Mouse (Mus musculus): ENCODE results near the gene Wdr64. TPM values are rescaled to one million over a fixed set of nuclear protein-coding genes. Genes with fewer than 3 reads are reported as not detected.

Wdr64 gene
- not detected in 2 replicates for polyA plus RNA-seq (2016; fragmentation: Nextera tagmentation; extraction: Ambion mirVana)

- no peak within 1 kb of the TSS for H3K9ac ChIP-seq (replicated peaks)
- no peaks in the 10 kb centered on the region for H3K4me1 ChIP-seq (replicated peaks)
- H3K36me3 ChIP-seq: no peaks in the 10 kb centered on the region
- H3K9me3 ChIP-seq: no peaks in the 10 kb centered on the region
- H3K4me3 ChIP-seq (replicated peaks): no peak within 1 kb of the TSS
- H3K4me2 ChIP-seq: no peak within 1 kb of the TSS
- ATAC-seq (ENCODE audit: insufficient number of reproducible peaks, insufficient read depth, low FRiP score, low TSS enrichment, low read depth): no peak
- WGBS: 89% methylated on average over 1 of the region's 1 CpGs
- H3K27me3 ChIP-seq: no peaks in the 10 kb centered on the region
- no peak within 1 kb of the TSS for H3K27ac ChIP-seq
Observed at GRCm38 (mm10) chr1:175698293-175698692, at the start of gene Wdr64. Wdr64 (plus strand) TSS chr1:175698593.

- 93% methylated on average over 4 of the region's 4 CpGs for WGBS
- no peak for ATAC-seq (ENCODE audit: insufficient number of reproducible peaks, insufficient read depth, low FRiP score, low TSS enrichment, low read depth)
- no peak overlapping the region for H3K9ac ChIP-seq (replicated peaks)
Observed at GRCm38 (mm10) chr1:175648615-175649014, 49.8 kb upstream of the Wdr64 start.

GRCm38 (mm10) chr1:175659900-175660299, 38.5 kb upstream of the Wdr64 start:
- no peak overlapping the region for H3K27ac ChIP-seq
- no peak overlapping the region for H3K4me3 ChIP-seq (replicated peaks)
- 94% methylated on average over 4 of the region's 4 CpGs for WGBS
- H3K4me1 ChIP-seq (replicated peaks): no peaks in the 10 kb centered on the region
- no peaks in the 10 kb centered on the region for H3K9me3 ChIP-seq
- peaks cover 5% of the 10 kb centered on the region; the same call in 1 of the 2 replicates for H3K36me3 ChIP-seq
- ATAC-seq (ENCODE audit: insufficient number of reproducible peaks, insufficient read depth, low FRiP score, low TSS enrichment, low read depth): no peak
- no peak overlapping the region for H3K4me2 ChIP-seq
- H3K27me3 ChIP-seq: no peaks in the 10 kb centered on the region
- H3K9ac ChIP-seq (replicated peaks): no peak overlapping the region

More at GRCm38 (mm10) chr1:175648615-175649014, 49.8 kb upstream of the Wdr64 start:
- no peak overlapping the region for H3K4me2 ChIP-seq
- H3K4me1 ChIP-seq (replicated peaks): no peaks in the 10 kb centered on the region
- no peaks in the 10 kb centered on the region for H3K27me3 ChIP-seq
- H3K36me3 ChIP-seq: no peaks in the 10 kb centered on the region
- H3K27ac ChIP-seq: no peak overlapping the region
- H3K9me3 ChIP-seq: no peaks in the 10 kb centered on the region
- H3K4me3 ChIP-seq (replicated peaks): no peak overlapping the region

- H3K4me3 ChIP-seq (replicated peaks): no peak overlapping the region
- no peaks in the 10 kb centered on the region for H3K9me3 ChIP-seq
- H3K27ac ChIP-seq: no peak overlapping the region
- H3K4me1 ChIP-seq (replicated peaks): 0 out of 2 replicates have a peak, but pooled peaks cover 3% of the 10 kb centered on the region
- no peaks in the 10 kb centered on the region for H3K36me3 ChIP-seq
- H3K27me3 ChIP-seq: no peaks in the 10 kb centered on the region
- WGBS: 80% methylated on average over 5 of the region's 5 CpGs
- ATAC-seq (ENCODE audit: insufficient number of reproducible peaks, insufficient read depth, low FRiP score, low TSS enrichment, low read depth): no peak
- no peak overlapping the region for H3K4me2 ChIP-seq
- H3K9ac ChIP-seq (replicated peaks): no peak overlapping the region
Observed at GRCm38 (mm10) chr1:175668666-175669405, 29.6 kb upstream of the Wdr64 start.

GRCm38 (mm10) chr1:175669456-175669855, 28.9 kb upstream of the Wdr64 start:
- Histone ChIP-seq H3K9me3 (no peaks in the 10 kb centered on the region), H3K4me2 (no peak overlapping the region), H3K9ac (replicated peaks) (no peak overlapping the region), H3K36me3 (no peaks in the 10 kb centered on the region), H3K4me3 (replicated peaks) (no peak overlapping the region), H3K27me3 (no peaks in the 10 kb centered on the region), H3K4me1 (replicated peaks) (0 out of 2 replicates have a peak, but pooled peaks cover 3% of the 10 kb centered on the region), H3K27ac (no peak overlapping the region)
- no peak for ATAC-seq (ENCODE audit: insufficient number of reproducible peaks, insufficient read depth, low FRiP score, low TSS enrichment, low read depth)
- WGBS: 93% methylated on average over 3 of the region's 3 CpGs

- WGBS: 78% methylated on average over 7 of the region's 7 CpGs
- Histone ChIP-seq H3K4me1 (replicated peaks) (0 out of 2 replicates have a peak, but pooled peaks cover 3% of the 10 kb centered on the region), H3K4me3 (replicated peaks) (no peak overlapping the region), H3K36me3 (no peaks in the 10 kb centered on the region), H3K4me2 (no peak overlapping the region), H3K27me3 (no peaks in the 10 kb centered on the region), H3K27ac (no peak overlapping the region), H3K9me3 (no peaks in the 10 kb centered on the region), H3K9ac (replicated peaks) (no peak overlapping the region)
- ATAC-seq (ENCODE audit: insufficient number of reproducible peaks, insufficient read depth, low FRiP score, low TSS enrichment, low read depth): no peak
Observed at GRCm38 (mm10) chr1:175670042-175670441, 28.4 kb upstream of the Wdr64 start.

- H3K27ac ChIP-seq: no peak overlapping the region
- ATAC-seq (ENCODE audit: insufficient number of reproducible peaks, insufficient read depth, low FRiP score, low TSS enrichment, low read depth): no peak
- H3K27me3 ChIP-seq: no peaks in the 10 kb centered on the region
- H3K4me3 ChIP-seq (replicated peaks): no peak overlapping the region
- H3K4me1 ChIP-seq (replicated peaks): 0 out of 2 replicates have a peak, but pooled peaks cover 3% of the 10 kb centered on the region
- no peak overlapping the region for H3K9ac ChIP-seq (replicated peaks)
- WGBS: 46% methylated on average over 1 of the region's 1 CpGs
- no peaks in the 10 kb centered on the region for H3K9me3 ChIP-seq
- H3K4me2 ChIP-seq: no peak overlapping the region
- H3K36me3 ChIP-seq: no peaks in the 10 kb centered on the region
Observed at GRCm38 (mm10) chr1:175671626-175672025, 26.8 kb upstream of the Wdr64 start.

GRCm38 (mm10) chr1:175673563-175674325, 24.6 kb upstream of the Wdr64 start:
- H3K36me3 ChIP-seq: no peaks in the 10 kb centered on the region
- no peaks in the 10 kb centered on the region for H3K27me3 ChIP-seq
- H3K4me1 ChIP-seq (replicated peaks): 0 out of 2 replicates have a peak, but pooled peaks cover 2% of the 10 kb centered on the region
- H3K4me2 ChIP-seq: no peak overlapping the region
- 84% methylated on average over 7 of the region's 7 CpGs for WGBS
- H3K9me3 ChIP-seq: no peaks in the 10 kb centered on the region
- no peak overlapping the region for H3K27ac ChIP-seq
- ATAC-seq (ENCODE audit: insufficient number of reproducible peaks, insufficient read depth, low FRiP score, low TSS enrichment, low read depth): no peak
- H3K4me3 ChIP-seq (replicated peaks): no peak overlapping the region
- no peak overlapping the region for H3K9ac ChIP-seq (replicated peaks)

GRCm38 (mm10) chr1:175675116-175675515, 23.3 kb upstream of the Wdr64 start:
- no peaks in the 10 kb centered on the region for H3K36me3 ChIP-seq
- WGBS: 84% methylated on average over 6 of the region's 6 CpGs
- H3K27me3 ChIP-seq: no peaks in the 10 kb centered on the region
- no peak overlapping the region for H3K9ac ChIP-seq (replicated peaks)
- H3K4me2 ChIP-seq: no peak overlapping the region
- H3K27ac ChIP-seq: no peak overlapping the region
- H3K9me3 ChIP-seq: no peaks in the 10 kb centered on the region
- ATAC-seq (ENCODE audit: insufficient number of reproducible peaks, insufficient read depth, low FRiP score, low TSS enrichment, low read depth): no peak
- no peak overlapping the region for H3K4me3 ChIP-seq (replicated peaks)
- H3K4me1 ChIP-seq (replicated peaks): no peaks in the 10 kb centered on the region

GRCm38 (mm10) chr1:175677459-175677858, 20.9 kb upstream of the Wdr64 start:
- Histone ChIP-seq H3K9me3 (no peaks in the 10 kb centered on the region), H3K4me3 (replicated peaks) (no peak overlapping the region), H3K36me3 (0 out of 2 replicates have a peak, but pooled peaks cover 3% of the 10 kb centered on the region), H3K27ac (no peak overlapping the region), H3K9ac (replicated peaks) (no peak overlapping the region), H3K27me3 (no peaks in the 10 kb centered on the region), H3K4me1 (replicated peaks) (no peaks in the 10 kb centered on the region), H3K4me2 (no peak overlapping the region)
- 82% methylated on average over 6 of the region's 6 CpGs for WGBS
- no peak for ATAC-seq (ENCODE audit: insufficient number of reproducible peaks, insufficient read depth, low FRiP score, low TSS enrichment, low read depth)

GRCm38 (mm10) chr1:175680995-175681394, 17.4 kb upstream of the Wdr64 start:
- H3K36me3 ChIP-seq: peaks cover 10% of the 10 kb centered on the region; the same call in 1 of the 2 replicates
- ATAC-seq (ENCODE audit: insufficient number of reproducible peaks, insufficient read depth, low FRiP score, low TSS enrichment, low read depth): no peak
- H3K27me3 ChIP-seq: no peaks in the 10 kb centered on the region
- H3K4me1 ChIP-seq (replicated peaks): no peaks in the 10 kb centered on the region
- H3K4me3 ChIP-seq (replicated peaks): no peak overlapping the region
- no peak overlapping the region for H3K27ac ChIP-seq
- no peak overlapping the region for H3K4me2 ChIP-seq
- WGBS: 84% methylated on average over 6 of the region's 6 CpGs
- no peaks in the 10 kb centered on the region for H3K9me3 ChIP-seq
- H3K9ac ChIP-seq (replicated peaks): no peak overlapping the region

All from limb, embryonic 12.5 days (tissue).